Mouse (Mus musculus): ENCODE results near the gene Pgs1.

The Pgs1 gene

GRCm38 (mm10) chr11:117986126-117987031 is at the start of gene Pgs1:
Gene Pgs1 (plus strand): TSS chr11:117986292.
- TF ChIP-seq POU5F1 (IDR thresholded peaks at IDR 0.05; ENCODE audit: borderline replicate concordance, low read length) (no peak), NANOG (IDR thresholded peaks at IDR 0.05; ENCODE audit: borderline replicate concordance, low read length) (no peak), CTCF (conservative IDR thresholded peaks at IDR 0.05; ENCODE audit: low read length) (no peak)
- Histone ChIP-seq H3K9me3 (ENCODE audit: low read length) (no peaks in the 10 kb centered on the region), H3K4me1 (replicated peaks; ENCODE audit: low read depth, low read length) (peaks cover 84% of the 10 kb centered on the region), H3K36me3 (ENCODE audit: insufficient read depth, low read length) (0 out of 2 replicates have a peak, but pooled peaks cover 4% of the 10 kb centered on the region), H3K4me3 (replicated peaks; ENCODE audit: low read length) (peak within 1 kb of the TSS; percentile 98), H3K27me3 (ENCODE audit: insufficient read depth, low read length) (no peaks in the 10 kb centered on the region)

GRCm38 (mm10) chr11:117939004-117939730 is 46.9 kb upstream of the Pgs1 start:
- H3K4me1 ChIP-seq (replicated peaks; ENCODE audit: low read depth, low read length): peaks cover 86% of the 10 kb centered on the region
- H3K4me3 ChIP-seq (replicated peaks; ENCODE audit: low read length): no peak overlapping the region
- peaks cover 14% of the 10 kb centered on the region for H3K27me3 ChIP-seq (ENCODE audit: insufficient read depth, low read length)
- H3K36me3 ChIP-seq (ENCODE audit: insufficient read depth, low read length): no peaks in the 10 kb centered on the region
- H3K9me3 ChIP-seq (ENCODE audit: low read length): no peaks in the 10 kb centered on the region
- no peak for TF ChIP-seq CTCF (conservative IDR thresholded peaks at IDR 0.05; ENCODE audit: low read length)
- TF ChIP-seq POU5F1 (IDR thresholded peaks at IDR 0.05; ENCODE audit: borderline replicate concordance, low read length): no peak
- no peak for TF ChIP-seq NANOG (IDR thresholded peaks at IDR 0.05; ENCODE audit: borderline replicate concordance, low read length)

DNA sequence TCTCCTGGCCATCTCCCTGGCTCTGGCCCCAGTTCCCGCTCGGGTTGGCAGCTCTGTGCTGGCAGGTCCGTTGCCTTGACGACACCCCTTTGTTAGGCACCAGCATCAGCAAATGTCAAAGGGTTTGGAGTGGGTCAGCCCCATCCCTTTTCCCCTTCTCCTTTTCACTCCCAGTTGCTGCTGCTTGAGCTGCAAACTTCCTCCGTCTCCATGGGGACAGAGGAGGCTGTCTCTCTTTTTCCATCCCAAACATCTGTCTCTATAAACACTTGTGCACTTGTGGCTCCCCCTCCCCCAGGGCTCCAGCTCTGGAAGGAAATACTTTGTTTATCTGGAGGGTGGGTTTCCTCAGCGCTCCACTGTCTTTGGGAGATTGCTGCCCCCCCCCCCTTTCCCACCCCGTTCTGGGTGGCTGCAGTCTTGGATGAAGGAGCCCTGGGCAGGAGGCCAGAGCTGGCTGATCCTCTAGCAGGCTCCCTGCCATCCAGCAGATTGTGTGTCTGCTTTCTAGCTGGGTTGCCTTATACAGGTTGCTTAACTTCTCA is 46.3 kb upstream of the Pgs1 start:
- H3K36me3 ChIP-seq (ENCODE audit: insufficient read depth, low read length): no peaks in the 10 kb centered on the region

DNA sequence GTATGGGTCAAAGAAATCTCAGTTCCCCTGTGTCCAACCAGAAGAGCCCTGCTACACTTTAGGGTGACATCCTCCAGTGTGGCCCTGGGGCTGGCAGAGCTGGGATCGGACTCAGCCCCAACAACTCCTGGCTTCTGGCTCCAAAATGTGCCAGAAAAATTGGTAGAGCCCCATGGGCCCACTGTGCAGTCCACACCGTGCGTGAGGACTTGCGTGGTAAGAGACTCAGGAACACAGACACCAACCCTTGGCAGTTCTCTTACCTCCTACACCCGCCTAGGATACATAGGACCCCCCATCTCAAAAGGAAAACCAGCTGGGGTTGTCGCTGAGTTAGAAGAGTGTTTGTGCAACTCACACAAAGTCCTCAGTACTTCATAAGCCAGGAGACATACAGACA is 45.2 kb upstream of the Pgs1 start:
- Histone ChIP-seq H3K27me3 (ENCODE audit: insufficient read depth, low read length) (peaks cover 23% of the 10 kb centered on the region), H3K4me3 (replicated peaks; ENCODE audit: low read length) (peak overlapping the region; percentile 50), H3K4me1 (replicated peaks; ENCODE audit: low read depth, low read length) (peaks cover 80% of the 10 kb centered on the region), H3K9me3 (ENCODE audit: low read length) (no peaks in the 10 kb centered on the region), H3K36me3 (ENCODE audit: insufficient read depth, low read length) (no peaks in the 10 kb centered on the region)
- TF ChIP-seq NANOG (IDR thresholded peaks at IDR 0.05; ENCODE audit: borderline replicate concordance, low read length): no peak
- TF ChIP-seq CTCF (conservative IDR thresholded peaks at IDR 0.05; ENCODE audit: low read length): no peak
- no peak for TF ChIP-seq POU5F1 (IDR thresholded peaks at IDR 0.05; ENCODE audit: borderline replicate concordance, low read length)

More for the DNA sequence above, 46.3 kb upstream of the Pgs1 start:
- H3K4me1 ChIP-seq (replicated peaks; ENCODE audit: low read depth, low read length): peaks cover 82% of the 10 kb centered on the region
- H3K9me3 ChIP-seq (ENCODE audit: low read length): no peaks in the 10 kb centered on the region
- TF ChIP-seq NANOG (IDR thresholded peaks at IDR 0.05; ENCODE audit: borderline replicate concordance, low read length) (no peak), POU5F1 (IDR thresholded peaks at IDR 0.05; ENCODE audit: borderline replicate concordance, low read length) (no peak), CTCF (conservative IDR thresholded peaks at IDR 0.05; ENCODE audit: low read length) (no peak)
- peaks cover 14% of the 10 kb centered on the region for H3K27me3 ChIP-seq (ENCODE audit: insufficient read depth, low read length)
- H3K4me3 ChIP-seq (replicated peaks; ENCODE audit: low read length): no peak overlapping the region

DNA sequence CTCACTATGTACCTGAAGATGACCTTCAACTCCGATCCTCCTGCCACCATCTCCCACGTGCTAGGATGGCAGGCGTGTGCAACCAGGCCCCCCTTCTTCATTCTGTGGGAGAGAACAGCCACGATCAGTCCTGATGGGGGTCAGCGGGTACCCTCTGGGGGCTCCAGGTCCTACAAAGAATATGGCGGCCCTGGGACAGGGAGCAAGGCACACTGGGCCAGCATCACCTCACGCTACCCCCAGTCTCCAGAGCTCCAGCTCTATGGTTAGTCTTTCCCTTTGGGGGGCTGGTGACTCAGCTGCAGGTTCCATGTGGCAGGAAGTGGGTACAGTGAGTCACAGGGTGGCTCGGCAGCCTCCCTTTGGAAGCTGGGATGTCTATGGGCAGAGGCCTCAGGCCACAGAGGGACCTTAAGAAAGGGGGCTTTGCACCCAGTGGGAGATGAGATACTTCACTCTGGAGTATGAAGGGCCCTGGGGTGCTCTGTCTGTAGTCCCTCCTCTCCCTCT is 44.7 kb upstream of the Pgs1 start:
- Histone ChIP-seq H3K36me3 (ENCODE audit: insufficient read depth, low read length) (no peaks in the 10 kb centered on the region), H3K27me3 (ENCODE audit: insufficient read depth, low read length) (peaks cover 25% of the 10 kb centered on the region), H3K4me1 (replicated peaks; ENCODE audit: low read depth, low read length) (peaks cover 80% of the 10 kb centered on the region), H3K9me3 (ENCODE audit: low read length) (no peaks in the 10 kb centered on the region), H3K4me3 (replicated peaks; ENCODE audit: low read length) (peak overlapping the region; percentile 50)
- TF ChIP-seq CTCF (conservative IDR thresholded peaks at IDR 0.05; ENCODE audit: low read length): no peak
- no peak for TF ChIP-seq POU5F1 (IDR thresholded peaks at IDR 0.05; ENCODE audit: borderline replicate concordance, low read length)
- TF ChIP-seq NANOG (IDR thresholded peaks at IDR 0.05; ENCODE audit: borderline replicate concordance, low read length): no peak

GRCm38 (mm10) chr11:117941848-117942247 is 44.2 kb upstream of the Pgs1 start:
- Histone ChIP-seq H3K27me3 (ENCODE audit: insufficient read depth, low read length) (peaks cover 27% of the 10 kb centered on the region), H3K4me1 (replicated peaks; ENCODE audit: low read depth, low read length) (peaks cover 80% of the 10 kb centered on the region), H3K4me3 (replicated peaks; ENCODE audit: low read length) (peak overlapping the region; percentile 50; the same call in 1 of the 2 replicates), H3K9me3 (ENCODE audit: low read length) (no peaks in the 10 kb centered on the region), H3K36me3 (ENCODE audit: insufficient read depth, low read length) (no peaks in the 10 kb centered on the region)
- TF ChIP-seq POU5F1 (IDR thresholded peaks at IDR 0.05; ENCODE audit: borderline replicate concordance, low read length) (no peak), NANOG (IDR thresholded peaks at IDR 0.05; ENCODE audit: borderline replicate concordance, low read length) (peak; percentile 25; the same call in 1 of the 2 replicates), CTCF (conservative IDR thresholded peaks at IDR 0.05; ENCODE audit: low read length) (no peak)

DNA sequence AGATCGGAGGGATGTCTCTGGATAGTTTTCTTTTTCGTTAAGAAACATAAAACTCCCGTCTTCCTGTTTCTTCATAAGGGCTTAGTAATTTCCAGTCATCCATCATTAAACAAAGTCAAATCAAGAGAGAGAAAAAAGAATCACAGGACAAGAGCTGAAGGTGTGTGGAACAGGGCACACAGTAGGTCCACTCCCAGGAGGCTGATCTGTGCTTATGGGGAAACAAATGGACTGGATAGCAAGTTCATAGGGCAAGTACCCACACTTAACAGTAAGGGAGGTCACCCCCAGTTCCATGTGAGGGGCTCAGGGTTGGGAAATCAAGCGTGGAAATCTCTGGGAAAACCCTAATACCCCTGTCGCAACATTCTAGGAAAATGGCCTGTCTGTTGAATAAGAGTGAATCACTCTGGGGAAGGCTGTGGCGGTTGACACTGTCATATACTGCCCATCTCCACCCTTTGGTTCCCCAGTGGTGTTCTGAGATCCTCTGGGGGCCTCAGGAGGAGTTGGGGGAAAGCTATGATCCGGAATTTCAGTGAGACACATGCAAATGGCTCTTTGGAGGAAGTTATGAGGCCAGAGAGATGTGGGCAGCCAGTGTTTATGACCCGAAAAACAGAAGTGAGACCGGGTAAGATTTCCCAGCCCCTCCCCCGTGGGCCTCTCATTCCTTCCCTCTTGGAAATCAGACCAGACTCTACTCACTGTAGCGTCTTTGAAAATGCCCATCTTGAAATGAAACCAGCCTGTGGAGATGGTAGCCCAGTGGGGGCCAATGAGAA is 39.7 kb upstream of the Pgs1 start:
- TF ChIP-seq POU5F1 (IDR thresholded peaks at IDR 0.05; ENCODE audit: borderline replicate concordance, low read length) (no peak), NANOG (IDR thresholded peaks at IDR 0.05; ENCODE audit: borderline replicate concordance, low read length) (no peak), CTCF (conservative IDR thresholded peaks at IDR 0.05; ENCODE audit: low read length) (no peak)
- no peaks in the 10 kb centered on the region for H3K36me3 ChIP-seq (ENCODE audit: insufficient read depth, low read length)

More for the DNA sequence above, 39.7 kb upstream of the Pgs1 start:
- Histone ChIP-seq H3K4me1 (replicated peaks; ENCODE audit: low read depth, low read length) (peaks cover 71% of the 10 kb centered on the region), H3K9me3 (ENCODE audit: low read length) (no peaks in the 10 kb centered on the region), H3K27me3 (ENCODE audit: insufficient read depth, low read length) (peaks cover 33% of the 10 kb centered on the region), H3K4me3 (replicated peaks; ENCODE audit: low read length) (peak overlapping the region; percentile 11; the same call in 1 of the 2 replicates)

All from E14TG2a.4 (cell line).